Mouse (Mus musculus) ovary, postnatal 10 days (tissue): ENCODE measurements around the gene Prl8a9.

Source experiments
- DNase-seq: peaks from one replicate; pipeline ENCODE4 v3.0.0; 2022; ENCODE audit warnings: low spot score

The Prl8a9 gene

GRCm38 (mm10) chr13:27564506-27564905, at the start of gene Prl8a9:
Gene Prl8a9 (minus strand): TSS chr13:27564606.
- no peak for DNase-seq

- DNase-seq, result no peak
Observed at GRCm38 (mm10) chr13:27610482-27610881, 46.1 kb upstream of the Prl8a9 start, which contains the start of gene Prl7b1. Gene Prl7b1 (minus strand): TSS chr13:27610582.

- no peak for DNase-seq
Observed at GRCm38 (mm10) chr13:27582071-27582470, 17.7 kb upstream of the Prl8a9 start, which contains the start of gene Prl8a1. Gene Prl8a1 (minus strand): TSS chr13:27582171.

- no peak for DNase-seq
Observed at GRCm38 (mm10) chr13:27553336-27553735, 11.1 kb downstream of the Prl8a9 start.

- no peak for DNase-seq
Observed at GRCm38 (mm10) chr13:27523156-27523555, 41.2 kb downstream of the Prl8a9 start.

- no peak for DNase-seq
Observed at GRCm38 (mm10) chr13:27513117-27513516, 51.3 kb downstream of the Prl8a9 start, which contains the start of gene Prl8a8. Gene Prl8a8 (minus strand): TSS chr13:27513217.
